Mouse (Mus musculus) ES-E14 (cell line): Measurements from ENCODE around the gene Cabp4.

Experiments
- CHD2 ChIP-seq: IDR thresholded peaks from 2 replicates; pipeline ENCODE4 v1.6.1; 2014; ENCODE audit warnings: mild to moderate bottlenecking, low read depth, low read length, inconsistent platforms
- ZC3H11A ChIP-seq: IDR thresholded peaks from 2 replicates; pipeline ENCODE4 v1.6.1; 2012; ENCODE audit warnings: low read depth, mild to moderate bottlenecking, inconsistent platforms, low read length, borderline replicate concordance

DNA sequence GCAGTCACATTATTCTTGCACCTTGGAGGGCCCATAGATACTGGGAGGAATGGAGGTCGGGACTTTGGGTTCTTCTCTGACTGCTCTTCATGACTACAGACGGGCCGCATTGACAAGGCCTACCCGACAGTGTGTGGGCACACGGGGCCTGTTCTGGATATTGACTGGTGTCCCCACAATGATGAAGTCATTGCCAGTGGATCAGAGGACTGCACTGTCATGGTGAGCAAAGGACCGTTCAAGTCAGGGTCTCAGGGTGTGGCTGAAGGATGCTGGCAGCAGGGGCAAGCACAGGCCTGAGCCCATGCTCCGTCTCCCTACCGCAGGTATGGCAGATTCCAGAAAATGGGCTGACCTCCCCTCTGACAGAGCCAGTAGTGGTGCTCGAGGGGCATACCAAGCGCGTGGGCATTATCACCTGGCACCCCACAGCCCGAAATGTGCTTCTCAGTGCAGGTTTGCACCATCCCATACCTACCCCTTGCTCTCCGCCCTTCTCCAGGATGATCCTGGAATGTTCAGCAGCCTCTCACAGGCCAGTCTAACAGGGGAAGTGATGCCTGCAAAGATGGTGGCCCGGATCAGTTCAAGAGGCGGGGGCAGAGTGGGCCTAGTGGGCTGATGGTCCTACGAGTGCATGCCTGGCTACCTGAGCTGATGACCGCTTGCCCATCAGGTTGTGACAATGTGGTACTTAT, 6.1 kb upstream of the Cabp4 start:
- TF ChIP-seq ZC3H11A (no peak), CHD2 (no peak)
